Mouse (Mus musculus): ENCODE measurements around the gene Ets1.

Ets1 gene

GRCm38 (mm10) chr9:32730656-32731590 is 94.9 kb downstream of the Ets1 start:
- peak; percentile 15 for DNase-seq (ENCODE audit: low read depth)

GRCm38 (mm10) chr9:32731787-32732186 is 95.8 kb downstream of the Ets1 start:
- DNase-seq (ENCODE audit: low read depth) = no peak

- no peak for DNase-seq (ENCODE audit: low read depth)
These were observed 99.0 kb downstream of the Ets1 start for GRCm38 (mm10) chr9:32735071-32735470.

GRCm38 (mm10) chr9:32736051-32736450 is 100.0 kb downstream of the Ets1 start:
- DNase-seq (ENCODE audit: low read depth) = no peak

GRCm38 (mm10) chr9:32739988-32740387 is 104.0 kb downstream of the Ets1 start:
- DNase-seq (ENCODE audit: low read depth) = no peak

GRCm38 (mm10) chr9:32740751-32741387 is 104.8 kb downstream of the Ets1 start:
- DNase-seq (ENCODE audit: low read depth) = no peak

- DNase-seq (ENCODE audit: low read depth) = no peak
These were observed 105.7 kb downstream of the Ets1 start for GRCm38 (mm10) chr9:32741681-32742080.

- DNase-seq (ENCODE audit: low read depth) = no peak
These were observed 107.1 kb downstream of the Ets1 start for GRCm38 (mm10) chr9:32743157-32743556.

- DNase-seq (ENCODE audit: low read depth) = no peak
These were observed 107.7 kb downstream of the Ets1 start for GRCm38 (mm10) chr9:32743642-32744161.

- DNase-seq (ENCODE audit: low read depth) = no peak
These were observed 108.3 kb downstream of the Ets1 start for GRCm38 (mm10) chr9:32744288-32744687.

GRCm38 (mm10) chr9:32745079-32745763 is 109.2 kb downstream of the Ets1 start:
- DNase-seq (ENCODE audit: low read depth) = no peak

GRCm38 (mm10) chr9:32745998-32746397 is 110.0 kb downstream of the Ets1 start:
- no peak for DNase-seq (ENCODE audit: low read depth)

- DNase-seq (ENCODE audit: low read depth) = no peak
These were observed 110.6 kb downstream of the Ets1 start for GRCm38 (mm10) chr9:32746615-32747014.

- DNase-seq (ENCODE audit: low read depth) = no peak
These were observed 111.6 kb downstream of the Ets1 start for GRCm38 (mm10) chr9:32747624-32748023.

GRCm38 (mm10) chr9:32748552-32748951 is 112.5 kb downstream of the Ets1 start:
- DNase-seq (ENCODE audit: low read depth) = no peak

GRCm38 (mm10) chr9:32749721-32750480 is 113.9 kb downstream of the Ets1 start:
- DNase-seq (ENCODE audit: low read depth) = no peak

GRCm38 (mm10) chr9:32752602-32753001 is 116.6 kb downstream of the Ets1 start:
- DNase-seq (ENCODE audit: low read depth) = no peak

GRCm38 (mm10) chr9:32754311-32754710 is 118.3 kb downstream of the Ets1 start:
- no peak for DNase-seq (ENCODE audit: low read depth)

- no peak for DNase-seq (ENCODE audit: low read depth)
These were observed 120.0 kb downstream of the Ets1 start for GRCm38 (mm10) chr9:32756002-32756401.

- DNase-seq (ENCODE audit: low read depth) = no peak
These were observed 122.4 kb downstream of the Ets1 start for GRCm38 (mm10) chr9:32758280-32758905.

GRCm38 (mm10) chr9:32760649-32761157 is 124.7 kb downstream of the Ets1 start:
- no peak for DNase-seq (ENCODE audit: low read depth)

Measured in 416B (cell line).